Mouse (Mus musculus): ENCODE data around the gene Nceh1.

Nceh1 gene

DNA sequence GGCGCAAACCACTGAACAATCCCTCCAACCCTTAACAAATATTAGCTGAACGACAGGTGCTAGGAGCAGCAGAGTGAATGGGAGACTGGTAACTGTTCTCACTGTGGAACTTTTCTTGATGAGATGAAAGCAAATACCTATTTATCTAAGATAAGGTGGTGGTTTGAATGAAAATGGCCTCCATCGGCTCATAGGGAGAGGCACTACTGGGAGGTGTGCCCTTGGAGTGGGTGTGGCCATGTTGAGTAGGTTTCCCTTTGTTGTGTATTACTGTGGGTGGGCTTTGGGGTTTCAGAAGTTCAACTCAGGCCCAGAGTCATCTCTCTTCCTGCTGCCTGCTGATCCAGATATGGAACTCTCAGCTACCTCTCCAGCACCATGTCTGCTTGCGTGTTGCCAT lies 8.1 kb downstream of the Nceh1 start:
- no peak for DNase-seq (ENCODE audit: low read depth, low spot score)

DNA sequence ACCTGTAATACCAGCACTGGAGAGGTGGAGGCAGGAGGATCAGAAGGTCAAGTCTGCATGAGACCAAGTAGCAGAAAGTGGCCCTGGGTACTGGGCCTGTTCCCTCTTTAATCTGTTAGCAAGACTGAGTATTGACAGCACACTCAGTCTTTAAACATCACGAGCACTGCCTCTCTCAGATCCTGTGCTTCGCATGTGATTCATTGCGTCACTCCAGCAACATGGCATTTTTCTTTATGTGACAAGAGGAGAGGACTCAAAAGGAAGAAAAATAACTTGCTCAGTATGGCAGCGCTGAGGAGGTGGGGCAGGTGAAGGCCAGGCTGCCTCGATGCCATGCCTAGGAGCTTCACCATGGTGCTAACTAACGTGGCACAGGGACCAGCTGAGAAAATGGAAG lies 9.1 kb downstream of the Nceh1 start:
- no peak for DNase-seq (ENCODE audit: low read depth, low spot score)

DNA sequence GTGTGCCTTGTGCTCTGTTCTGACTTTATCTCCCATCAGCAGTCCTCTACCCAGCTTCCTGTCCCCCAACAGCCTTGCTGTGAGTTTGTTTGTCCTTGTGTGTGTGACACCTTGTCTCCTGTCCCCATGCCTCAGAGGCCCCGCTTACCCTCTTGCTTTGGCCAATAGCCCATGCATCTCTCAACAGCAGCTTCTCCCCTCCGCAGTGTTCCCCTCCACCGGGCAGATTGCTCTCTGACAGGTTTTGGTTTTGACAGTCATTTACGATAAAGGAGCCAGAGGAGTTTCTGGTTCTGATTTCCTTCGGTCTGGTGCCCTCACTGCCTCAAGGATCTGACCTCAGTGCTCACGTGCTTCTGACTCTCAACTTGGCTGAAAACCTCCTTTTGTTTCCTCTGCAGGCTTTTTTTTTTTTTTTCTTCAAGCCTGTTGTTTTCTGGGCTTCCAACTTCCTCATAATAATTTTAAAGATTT lies 11.1 kb downstream of the Nceh1 start:
- peak; percentile 33 for DNase-seq (ENCODE audit: low read depth, low spot score)

DNA sequence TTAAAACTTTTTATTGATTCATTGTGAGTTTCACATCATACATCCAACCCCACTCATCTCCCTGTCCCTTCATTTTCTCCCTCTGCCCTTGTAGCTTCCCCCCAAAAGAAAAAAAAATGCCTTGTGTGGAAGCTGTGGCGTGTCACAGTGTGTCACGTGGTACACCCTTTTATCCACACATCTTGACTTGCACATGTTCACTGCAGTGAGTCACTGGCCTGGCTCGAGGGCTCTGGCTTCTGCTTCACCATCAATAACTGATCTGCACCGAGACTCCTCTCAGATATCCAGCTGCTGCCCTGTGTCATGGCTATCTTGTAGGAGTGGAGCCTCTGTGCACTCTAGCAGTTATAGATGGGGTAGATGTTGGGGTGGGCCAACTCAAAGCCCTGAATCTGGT lies 12.4 kb downstream of the Nceh1 start:
- DNase-seq (ENCODE audit: low read depth, low spot score) = no peak

DNA sequence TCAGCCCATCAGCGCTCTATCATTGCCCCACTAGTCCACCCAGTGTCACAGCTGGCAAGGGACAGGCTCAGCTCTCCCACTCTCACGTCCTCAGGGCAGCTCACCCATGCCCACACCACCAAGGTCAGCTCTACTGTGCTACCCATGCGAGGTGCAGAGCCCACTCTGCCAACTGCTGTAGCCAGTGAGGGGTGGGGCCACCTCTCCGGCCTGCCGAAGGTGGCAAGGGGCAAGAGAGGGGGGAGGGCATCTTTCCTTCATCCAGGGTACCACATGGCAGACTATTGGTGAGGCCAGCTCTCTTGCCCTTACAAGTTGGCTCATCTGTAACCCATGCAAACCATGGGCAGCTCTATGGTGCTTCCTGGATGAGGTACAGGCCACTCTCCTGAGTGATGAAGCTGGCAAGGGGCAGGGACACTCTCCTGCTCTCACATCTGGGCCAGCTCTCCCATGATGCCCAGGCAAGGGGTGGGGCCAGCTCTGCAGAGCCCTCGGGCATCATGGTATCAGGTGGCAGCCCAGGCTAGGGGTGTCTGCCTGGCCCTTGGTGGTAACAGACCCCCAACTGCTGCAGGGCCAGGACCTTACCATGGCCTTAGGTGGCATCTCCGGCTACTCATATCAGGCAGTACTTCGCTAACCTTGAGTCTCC lies 12.9 kb downstream of the Nceh1 start:
- DNase-seq (ENCODE audit: low read depth, low spot score) = no peak

DNA sequence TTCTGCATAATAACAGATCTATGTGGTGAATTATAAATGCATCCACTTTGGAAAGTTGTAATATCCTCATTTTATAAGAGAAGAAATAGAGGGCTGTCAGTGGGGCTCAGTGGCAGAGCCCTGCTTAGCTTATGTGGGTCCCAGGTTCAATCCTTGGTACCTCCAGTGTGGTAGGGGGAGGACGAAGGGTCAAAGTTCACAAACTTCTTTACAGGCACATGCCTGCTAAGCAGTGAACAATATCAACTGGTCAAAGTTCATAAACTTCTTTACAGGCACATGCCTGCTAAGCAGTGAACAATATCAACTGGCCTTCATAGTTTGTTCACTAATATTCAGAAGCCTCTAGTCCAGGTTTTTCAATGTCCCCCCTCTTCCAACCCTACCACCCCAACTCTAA lies 13.8 kb downstream of the Nceh1 start:
- no peak for DNase-seq (ENCODE audit: low read depth, low spot score)

DNA sequence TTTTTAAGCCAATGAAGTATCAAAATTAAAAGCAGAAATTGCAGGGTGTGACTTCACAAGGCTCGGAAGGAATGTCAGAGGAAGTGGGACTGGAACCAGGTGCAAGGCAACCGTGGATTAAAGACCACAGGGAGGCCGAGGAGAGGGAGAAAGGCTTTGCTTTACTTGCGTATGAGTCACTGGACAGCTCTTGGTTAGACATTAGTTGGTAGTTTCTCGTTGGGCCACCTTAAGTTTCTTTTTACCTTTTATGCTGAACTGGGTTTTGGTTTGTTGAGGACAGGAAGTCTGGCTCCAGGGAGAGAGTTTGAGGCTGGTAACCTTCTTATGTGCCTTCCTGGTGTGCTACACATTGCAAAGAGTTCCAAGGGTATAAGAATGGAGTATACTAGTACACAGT lies 15.1 kb downstream of the Nceh1 start:
- no peak for DNase-seq (ENCODE audit: low read depth, low spot score)

DNA sequence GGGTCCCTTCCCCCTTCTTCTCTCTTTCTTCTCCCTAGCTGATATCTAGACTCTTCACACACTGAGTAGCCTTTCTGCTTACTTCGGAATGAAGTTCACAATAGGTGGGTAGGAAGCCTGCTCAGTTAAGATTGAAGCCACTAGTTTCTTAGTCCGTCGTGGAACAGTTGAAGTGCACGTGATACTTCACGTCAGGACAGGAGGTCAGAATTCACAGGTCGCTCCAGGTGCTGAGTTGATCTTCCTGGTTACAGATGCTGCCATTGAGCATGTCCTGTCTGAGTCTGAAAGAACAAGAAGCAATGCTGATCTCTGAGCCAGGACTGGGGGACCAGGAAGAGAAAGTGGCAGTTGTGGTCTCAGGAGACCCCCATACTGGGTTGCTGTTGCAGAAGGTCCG lies 16.4 kb downstream of the Nceh1 start:
- DNase-seq (ENCODE audit: low read depth, low spot score) = no peak

DNA sequence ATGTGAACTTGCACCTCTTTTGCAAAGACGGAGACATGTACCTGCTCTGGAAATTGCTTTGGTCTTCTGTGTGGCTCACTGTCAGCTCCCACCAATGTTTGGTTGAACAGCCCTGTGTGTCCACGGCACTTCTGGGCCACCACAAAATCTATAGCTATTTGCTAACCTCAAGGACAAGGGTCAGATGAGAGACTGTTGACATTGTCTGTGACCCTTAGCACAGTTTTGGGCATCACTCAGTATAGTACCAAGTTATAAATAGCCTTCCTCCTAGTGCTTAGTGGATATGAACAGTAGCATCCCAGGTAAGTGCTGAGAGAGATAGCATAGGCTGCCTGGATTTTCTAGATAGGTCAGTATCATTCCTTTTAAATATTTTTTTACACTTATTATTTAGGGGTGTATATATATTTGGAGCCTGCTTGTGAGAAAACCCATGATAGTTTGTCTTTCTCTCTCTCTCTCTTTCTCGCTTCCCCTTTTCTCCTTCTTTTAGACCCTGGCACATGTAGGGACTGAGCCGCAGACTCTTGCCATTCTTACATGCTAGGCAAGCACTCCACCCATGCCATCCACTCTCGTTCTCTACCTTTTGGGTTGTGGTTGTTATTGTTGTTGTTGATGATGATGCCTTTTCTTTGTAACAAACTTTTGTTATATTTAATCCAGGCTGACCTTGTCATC lies 19.1 kb downstream of the Nceh1 start:
- no peak for DNase-seq (ENCODE audit: low read depth, low spot score)

DNA sequence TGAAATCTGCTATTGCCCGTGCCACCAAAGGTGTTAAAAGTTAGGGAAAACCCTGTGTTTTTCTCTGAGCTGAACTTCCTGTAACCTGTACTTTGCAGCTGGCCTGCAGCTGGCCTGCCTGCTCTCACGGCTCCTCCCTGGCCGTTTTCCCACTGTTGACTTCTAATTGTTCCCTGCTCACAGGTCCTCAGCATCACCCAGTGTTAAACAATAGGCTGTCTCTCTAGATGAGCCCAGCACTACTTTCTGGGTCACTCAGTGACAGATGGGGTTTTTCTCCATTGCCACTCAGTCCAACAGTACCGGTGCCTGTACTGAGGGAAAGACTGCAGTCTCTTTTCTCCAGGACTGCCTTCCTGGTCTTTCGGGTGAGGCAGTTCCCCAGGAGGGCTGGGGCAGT lies 22.3 kb downstream of the Nceh1 start:
- DNase-seq (ENCODE audit: low read depth, low spot score) = no peak

DNA sequence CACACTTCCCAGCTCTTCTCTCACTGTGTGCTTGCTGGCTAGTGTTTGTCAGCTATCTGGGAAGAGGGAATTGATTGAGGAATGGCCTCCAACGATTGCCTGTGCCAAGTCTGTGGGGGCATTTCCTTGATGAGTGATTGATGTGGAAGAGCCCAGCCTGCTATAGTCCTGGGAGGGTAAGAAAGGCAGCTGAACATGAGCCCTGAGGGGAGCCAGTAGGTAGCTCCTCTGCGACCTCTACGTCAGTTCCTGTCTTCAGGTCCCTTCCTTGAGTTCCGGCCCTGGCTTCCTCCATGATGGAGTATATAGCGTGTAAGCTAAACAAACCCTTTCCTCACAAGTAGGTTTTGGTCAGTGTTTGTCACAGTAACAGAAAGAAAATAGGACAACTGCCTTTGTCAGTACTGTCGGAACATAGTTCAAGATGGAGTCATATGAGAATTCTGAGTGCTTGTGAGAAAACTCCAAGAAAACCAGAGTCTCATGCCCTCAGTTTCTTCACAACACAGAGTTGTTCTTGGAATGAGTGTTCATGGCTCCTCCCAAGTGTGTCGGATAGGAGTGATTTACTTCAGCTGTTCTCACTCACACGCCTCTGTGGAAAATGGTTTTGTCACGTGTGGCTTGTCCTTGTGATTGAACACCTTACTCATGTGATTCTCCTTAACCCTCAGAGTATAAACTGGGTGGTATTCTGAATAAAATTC lies 22.9 kb downstream of the Nceh1 start:
- no peak for DNase-seq (ENCODE audit: low read depth, low spot score)

DNA sequence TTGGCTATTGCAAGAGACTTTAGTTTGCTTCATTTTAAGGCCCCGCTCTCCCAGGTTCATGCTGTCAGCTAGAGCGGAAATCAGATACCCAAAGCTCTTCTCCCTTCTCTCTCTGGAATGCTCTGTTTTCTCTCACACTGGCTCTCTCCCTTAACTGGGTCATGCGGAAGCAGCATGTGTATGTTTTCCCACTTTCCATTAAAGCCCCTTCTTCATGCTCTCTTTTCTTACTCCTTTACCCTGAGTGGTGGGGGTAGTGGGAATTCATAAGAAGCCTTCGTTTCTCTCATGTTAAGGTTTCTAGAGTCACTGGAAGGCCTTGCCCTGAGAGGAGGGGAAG lies 23.4 kb downstream of the Nceh1 start:
- DNase-seq (ENCODE audit: low read depth, low spot score) = no peak

DNA sequence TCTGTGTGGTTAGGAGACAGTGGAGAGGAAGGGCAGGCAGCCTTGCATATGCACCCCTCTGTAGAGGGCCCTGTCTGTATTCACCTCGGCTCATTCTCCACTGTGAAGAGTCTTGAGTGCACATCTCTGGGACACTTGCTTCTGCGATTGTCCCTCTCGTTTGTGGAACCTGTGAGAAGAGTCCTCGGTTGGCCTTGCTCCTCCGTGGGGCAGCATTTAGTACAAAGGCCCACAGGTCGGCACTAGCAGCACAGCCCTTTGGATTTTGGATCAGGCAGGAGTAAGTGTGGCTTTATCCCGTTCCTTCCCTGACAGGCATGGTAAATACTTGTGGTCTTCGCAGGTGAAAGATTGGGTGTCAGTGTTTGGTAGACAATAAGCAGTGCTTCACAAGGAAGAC lies 23.8 kb downstream of the Nceh1 start:
- DNase-seq (ENCODE audit: low read depth, low spot score) = no peak

DNA sequence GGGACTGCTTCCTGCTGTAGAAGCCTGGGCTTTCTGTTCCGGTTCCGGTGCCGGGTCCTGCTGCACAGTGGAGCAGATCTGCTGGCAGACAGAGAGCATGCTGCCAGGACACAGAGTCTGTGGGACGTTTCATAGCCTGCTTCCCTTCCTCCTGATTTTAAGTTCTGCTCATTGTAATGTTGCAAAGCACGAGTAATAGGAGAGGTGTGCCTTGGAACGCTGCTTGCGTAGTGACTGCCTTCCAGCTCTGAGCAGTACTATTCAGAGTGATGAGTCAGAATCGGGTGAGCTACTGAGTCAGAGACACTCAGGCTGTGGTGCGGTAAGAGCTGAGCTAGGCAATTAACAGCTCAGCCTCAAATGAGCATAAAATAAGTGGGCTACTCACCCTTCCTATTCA lies 26.9 kb downstream of the Nceh1 start:
- no peak for DNase-seq (ENCODE audit: low read depth, low spot score)

DNA sequence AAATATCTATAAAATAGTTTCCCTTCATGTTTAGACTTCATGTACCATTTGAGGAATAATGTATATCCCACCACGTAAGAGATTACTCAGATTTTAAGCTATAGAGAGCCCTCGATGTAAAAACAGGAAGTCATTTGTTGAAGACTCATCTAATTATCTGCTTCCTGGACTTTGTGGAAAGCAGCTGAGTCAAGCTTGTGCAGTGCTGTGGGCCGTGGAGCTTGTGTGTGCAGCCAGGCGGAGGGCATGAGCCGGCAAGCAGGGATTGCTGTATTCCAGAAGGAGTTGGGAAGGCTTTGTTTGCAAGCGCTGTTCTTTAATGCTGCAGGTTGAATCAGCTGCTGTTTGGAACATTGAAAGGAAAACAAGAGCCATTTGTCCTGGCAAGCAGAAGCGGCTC lies 27.5 kb downstream of the Nceh1 start:
- no peak for DNase-seq (ENCODE audit: low read depth, low spot score)

DNA sequence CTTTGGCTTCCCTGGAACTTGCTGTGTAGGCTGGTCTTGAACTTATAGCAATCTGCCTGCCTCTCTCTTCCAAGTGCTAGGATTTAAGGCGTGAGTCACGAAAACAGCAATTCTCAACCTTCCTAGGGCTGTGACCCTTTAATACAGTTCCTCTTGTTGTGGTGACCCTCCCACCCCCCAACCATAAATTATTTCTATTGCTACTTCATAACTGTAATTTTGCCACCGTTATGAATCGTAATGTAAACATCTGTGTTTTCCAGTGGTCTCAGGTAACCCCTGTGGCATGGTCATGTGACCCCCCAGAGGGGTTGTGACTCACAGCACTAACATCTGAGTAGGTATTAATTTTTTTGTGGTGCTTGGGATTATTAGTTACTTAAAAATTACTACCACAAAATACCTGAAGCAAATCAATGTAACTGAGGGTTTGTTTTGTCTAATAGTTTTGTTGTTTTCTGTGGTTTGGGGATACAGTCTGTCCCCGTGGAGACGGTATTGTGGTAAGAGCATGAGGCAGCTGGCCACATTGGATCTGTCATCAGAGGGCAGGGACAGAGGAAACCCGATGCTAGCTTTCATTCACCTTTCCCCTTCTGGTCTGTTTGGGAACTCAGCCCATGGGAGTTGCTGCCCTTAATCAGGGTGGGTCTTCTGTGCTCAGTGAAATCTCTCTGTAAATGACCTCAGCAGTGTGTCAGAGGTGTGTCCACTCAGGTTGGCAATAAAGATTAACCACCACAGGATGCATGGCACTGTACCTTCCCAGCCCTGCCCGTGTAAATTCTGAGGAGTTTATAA lies 31.5 kb downstream of the Nceh1 start:
- DNase-seq (ENCODE audit: low read depth, low spot score) = no peak

DNA sequence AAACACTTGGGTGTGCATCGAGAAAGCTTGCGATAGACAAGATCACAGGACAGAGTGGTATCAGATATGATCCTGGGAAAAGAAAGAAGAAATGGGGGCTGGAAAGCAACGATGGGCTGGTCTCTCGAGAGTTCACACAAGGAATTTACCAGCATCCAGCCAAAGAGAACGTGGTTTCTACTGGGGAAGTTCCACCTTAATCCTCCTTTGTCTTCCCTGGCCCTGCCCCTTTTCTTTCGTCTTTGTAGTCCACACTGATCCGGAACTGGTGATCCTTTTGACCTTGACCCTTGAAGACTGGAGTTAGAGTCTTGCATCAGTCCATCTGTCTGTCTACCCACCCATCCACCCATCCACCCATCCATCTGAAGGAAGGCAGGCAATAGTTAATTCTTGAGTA lies 34.6 kb downstream of the Nceh1 start:
- no peak for DNase-seq (ENCODE audit: low read depth, low spot score)

DNA sequence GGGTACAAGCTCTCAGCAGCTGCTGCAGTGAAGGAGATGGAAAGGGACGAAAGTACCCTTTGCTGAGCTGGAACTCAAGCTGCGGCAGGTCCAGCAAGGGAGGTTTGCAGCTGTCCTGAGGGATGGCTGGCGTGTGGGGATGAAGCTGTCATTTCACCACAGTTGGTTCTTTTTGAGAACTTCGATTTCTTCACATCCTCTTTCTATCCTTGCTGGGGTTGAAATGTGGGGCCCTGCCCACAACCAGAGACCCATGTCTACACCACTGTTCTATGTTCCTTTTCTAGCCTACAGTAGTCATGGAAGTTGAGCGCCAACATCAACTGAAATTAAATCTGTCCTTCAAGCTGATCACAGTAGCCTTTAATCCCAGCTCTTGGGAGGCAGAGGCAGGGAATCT lies 35.8 kb downstream of the Nceh1 start:
- no peak for DNase-seq (ENCODE audit: low read depth, low spot score)

DNA sequence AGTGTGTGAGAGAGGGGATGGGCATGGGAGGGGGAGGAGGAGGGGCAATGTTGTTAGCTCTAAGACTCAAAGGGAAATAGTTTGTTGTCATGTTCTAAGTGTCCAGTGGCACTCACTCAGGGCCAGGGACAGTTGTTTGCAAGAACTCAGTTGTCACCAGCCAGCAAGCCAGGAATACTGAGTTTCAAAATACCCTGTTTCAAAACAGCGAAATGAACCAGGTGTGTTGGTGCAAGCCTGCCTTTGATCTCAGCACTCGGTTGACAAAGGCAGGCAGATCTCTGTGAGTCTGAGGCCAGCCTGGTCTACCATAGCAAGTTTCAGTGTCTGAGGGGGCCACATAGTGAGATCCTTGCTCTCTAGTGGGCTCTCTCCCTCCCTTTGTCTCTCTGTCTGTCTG lies 39.3 kb downstream of the Nceh1 start:
- DNase-seq (ENCODE audit: low read depth, low spot score) = no peak

DNA sequence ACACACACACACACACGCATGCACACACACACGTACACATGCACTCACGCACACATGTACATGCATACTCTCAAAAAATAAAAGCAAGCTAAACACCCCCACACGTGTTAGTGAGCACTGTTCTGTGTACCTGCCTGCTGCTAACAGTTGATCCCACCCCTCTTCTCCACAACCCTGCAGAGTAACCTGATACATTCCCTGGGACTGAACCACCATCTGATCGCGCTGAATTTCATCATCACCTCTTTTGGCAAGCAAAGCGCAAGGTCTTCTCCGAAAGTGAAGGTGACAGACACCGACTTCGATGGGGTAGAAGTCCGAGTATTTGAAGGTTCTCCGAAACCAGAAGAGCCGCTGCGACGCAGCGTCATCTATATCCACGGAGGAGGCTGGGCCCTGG lies 39.7 kb downstream of the Nceh1 start:
- no peak for DNase-seq (ENCODE audit: low read depth, low spot score)

DNA sequence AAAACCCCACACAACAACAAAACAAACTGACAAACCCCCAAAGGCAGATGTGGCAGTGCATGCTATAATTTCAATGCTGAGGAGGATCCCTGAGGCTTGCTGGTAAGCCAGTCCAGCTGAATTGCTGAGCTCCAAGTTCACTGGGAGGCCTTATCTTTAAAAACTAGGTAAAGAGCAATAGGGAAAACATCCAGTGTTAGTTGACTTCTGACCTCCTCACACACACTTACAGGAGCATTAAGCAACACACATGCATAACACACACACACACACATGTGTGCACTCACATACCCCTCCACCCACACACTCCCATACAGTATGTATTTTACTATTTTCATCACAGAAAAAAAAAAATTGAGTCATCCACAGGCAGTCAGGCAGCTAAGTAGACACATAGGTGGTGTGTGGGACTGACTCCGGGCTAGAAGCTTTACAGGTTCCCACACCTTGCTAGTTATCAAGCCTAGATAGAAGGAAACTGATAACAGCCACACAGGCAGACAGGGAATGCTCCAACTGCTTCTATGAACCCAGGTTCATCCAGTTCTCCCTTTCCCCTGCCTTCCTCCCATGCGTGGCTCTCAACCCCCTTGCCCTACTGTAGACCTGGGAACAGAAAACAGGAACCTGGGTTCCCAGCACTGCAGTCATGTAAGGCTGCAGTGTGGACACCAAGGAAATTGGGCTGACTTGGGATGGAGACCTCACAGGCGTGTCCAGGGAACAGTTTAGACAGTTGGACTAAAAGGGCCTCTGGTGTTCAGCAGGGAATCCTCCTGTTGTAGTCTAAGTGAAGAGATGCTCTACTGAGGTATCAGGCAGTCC lies 45.1 kb downstream of the Nceh1 start:
- no peak for DNase-seq (ENCODE audit: low read depth, low spot score)

Data from CD4-positive helper T cell, adult 2 months (primary cell).